Mouse (Mus musculus): ENCODE results near the gene Foxo3.

Foxo3 gene

DNA sequence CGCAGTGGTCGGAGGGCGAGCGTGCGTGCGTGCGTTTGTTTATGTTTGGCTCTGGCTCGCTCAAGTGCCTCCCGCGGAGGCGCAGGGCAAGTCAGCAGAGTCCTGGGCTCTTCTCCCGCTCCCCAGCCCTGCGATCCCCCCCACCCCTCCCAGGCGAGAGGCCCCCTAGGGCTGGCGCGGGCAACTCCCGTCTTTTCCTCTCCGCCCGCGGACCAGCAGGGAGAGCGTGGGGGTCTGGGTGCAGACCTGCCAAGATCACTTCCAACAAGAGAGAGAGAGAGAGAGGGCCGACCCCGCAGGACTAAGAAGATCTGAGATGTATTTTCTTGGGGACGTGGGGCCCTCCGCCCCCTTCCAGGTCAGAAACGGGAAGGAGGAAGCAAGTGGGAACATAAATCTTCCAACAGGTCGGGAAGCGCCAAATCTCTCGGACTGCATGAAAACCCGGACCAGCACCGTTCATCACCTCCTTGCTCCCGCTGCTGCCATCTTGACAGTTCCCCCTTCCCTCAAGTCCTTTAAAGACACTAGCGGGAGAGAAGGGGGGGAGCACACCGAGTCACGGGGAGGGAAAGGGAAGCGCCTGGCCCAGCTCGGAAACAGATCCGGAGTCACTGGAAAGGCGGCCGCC, 569 bp downstream of the Foxo3 start:
- DNase-seq (ENCODE audit: inconsistent age in 2 of 2, low spot score in 1 of 2): no peak

DNA sequence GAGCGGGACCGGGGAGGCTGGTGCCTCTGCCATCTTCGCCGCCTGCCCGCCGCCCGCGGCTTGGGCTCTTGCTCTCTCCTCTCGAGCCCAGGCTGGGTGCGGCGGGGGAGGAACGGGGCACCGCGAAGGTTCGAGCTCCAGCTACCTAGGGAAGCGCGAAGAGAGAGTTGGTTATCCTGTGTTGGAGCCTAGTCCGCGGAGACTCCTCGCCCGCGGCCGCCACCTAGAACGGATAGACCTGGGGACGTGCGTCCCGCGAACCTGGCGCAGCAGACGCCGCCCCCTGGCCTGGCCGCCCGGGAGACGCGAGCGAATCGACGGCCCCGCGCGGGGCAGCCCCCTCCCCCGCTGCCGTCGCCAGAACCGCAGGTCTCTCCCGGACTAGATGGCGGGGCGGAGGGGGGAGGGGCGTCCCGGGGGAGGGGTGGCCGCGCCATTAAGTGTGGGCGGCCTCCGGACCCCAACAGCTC, 1.1 kb downstream of the Foxo3 start:
- no peak for DNase-seq (ENCODE audit: inconsistent age in 2 of 2, low spot score in 1 of 2)

DNA sequence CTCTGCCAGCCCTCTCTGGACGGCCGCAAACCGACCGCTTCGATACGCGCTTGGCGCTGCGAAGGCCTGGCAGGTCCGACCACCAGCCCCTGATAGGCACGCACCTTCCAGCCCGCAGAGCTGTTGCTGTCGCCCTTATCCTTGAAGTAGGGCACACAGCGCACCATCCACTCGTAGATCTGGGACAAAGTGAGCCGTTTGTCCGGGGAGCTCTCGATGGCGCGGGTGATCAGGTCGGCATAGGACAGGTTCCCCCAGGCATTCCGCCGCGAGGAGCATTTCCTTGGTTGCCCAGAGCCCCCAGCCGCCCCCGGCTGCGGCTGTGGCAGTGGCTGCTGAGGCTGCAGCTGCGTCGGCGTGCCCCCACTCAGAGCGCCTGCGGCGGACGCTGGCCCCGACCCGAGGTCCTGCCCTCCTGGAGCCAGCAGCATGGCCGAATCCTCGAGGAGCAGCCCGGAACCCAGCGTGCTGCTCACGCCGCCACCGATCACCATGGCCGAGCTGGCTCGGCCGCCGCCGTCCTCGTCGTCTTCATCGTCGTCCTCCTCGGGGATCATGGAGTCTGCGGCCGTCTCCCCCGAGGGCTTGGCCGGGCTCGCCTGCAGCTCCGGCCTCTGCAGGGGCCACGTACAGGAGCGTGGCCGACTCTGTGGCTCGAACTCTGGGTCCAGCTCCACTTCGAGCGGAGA, 1.7 kb downstream of the Foxo3 start:
- DNase-seq (ENCODE audit: inconsistent age in 2 of 2, low spot score in 1 of 2): peak; percentile 72 to 91

DNA sequence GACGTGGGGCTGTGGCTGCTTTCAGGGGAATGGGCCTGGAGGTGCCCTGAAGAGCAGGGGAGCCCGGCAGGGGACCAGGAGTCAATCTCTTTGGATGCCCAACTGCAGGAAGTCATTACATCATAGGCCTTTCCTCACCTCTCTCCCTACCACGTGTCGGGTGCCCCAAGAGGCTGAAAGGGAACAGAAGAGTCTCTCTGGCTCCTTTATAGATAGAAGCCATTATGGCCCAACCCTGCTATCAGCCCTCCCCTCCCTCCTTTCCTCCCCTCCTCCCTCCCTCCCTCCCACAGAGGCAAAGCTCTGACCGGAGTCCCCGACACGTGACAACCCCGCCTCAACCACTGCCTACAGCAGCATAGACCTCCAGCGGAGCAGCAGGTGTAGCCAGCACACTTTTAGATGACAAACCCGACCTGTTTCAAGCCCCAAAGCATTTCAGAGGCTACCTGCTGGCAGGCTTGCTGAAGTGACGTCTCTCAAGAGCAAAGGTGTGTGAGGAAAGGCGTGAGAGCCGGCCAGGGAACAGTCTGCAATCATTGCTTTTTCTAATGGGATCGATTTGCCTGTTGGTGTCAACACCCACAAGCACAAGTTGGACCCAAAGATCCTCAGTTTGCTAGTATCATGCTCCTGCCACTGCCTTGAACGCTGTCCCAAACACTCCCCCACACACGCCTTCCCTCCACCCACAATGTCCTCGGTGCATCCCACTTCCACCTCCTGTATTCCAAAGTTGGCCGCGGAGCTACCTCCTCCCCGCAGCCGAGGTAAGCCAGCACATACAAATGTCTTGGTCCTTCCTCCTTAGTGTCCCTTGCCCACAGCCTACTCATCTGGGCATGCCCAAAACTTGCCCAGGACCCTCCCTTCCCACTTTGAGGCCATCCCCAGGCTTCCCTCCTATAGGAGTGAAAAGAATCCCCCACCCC, 2.5 kb downstream of the Foxo3 start:
- DNase-seq (ENCODE audit: inconsistent age in 2 of 2, low spot score in 1 of 2): peak; percentile 65 to 84

DNA sequence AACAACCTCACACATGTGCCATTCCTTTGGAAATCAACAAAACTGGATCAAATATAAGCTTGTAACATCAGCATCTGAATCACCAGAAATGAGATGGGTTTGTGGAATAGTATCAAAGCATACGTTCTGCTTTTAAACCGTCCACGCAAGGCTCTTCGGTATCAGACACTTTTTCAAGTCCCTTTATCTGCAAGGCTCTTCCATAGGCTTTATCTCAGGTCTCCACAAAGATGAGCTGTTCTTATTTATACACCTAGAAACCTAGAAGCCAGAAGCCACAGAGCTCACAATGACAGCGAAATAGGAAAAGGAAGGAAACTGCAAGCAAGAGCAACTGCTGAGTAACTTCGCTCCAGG, 3.2 kb downstream of the Foxo3 start:
- no peak for DNase-seq (ENCODE audit: inconsistent age in 2 of 2, low spot score in 1 of 2)

DNA sequence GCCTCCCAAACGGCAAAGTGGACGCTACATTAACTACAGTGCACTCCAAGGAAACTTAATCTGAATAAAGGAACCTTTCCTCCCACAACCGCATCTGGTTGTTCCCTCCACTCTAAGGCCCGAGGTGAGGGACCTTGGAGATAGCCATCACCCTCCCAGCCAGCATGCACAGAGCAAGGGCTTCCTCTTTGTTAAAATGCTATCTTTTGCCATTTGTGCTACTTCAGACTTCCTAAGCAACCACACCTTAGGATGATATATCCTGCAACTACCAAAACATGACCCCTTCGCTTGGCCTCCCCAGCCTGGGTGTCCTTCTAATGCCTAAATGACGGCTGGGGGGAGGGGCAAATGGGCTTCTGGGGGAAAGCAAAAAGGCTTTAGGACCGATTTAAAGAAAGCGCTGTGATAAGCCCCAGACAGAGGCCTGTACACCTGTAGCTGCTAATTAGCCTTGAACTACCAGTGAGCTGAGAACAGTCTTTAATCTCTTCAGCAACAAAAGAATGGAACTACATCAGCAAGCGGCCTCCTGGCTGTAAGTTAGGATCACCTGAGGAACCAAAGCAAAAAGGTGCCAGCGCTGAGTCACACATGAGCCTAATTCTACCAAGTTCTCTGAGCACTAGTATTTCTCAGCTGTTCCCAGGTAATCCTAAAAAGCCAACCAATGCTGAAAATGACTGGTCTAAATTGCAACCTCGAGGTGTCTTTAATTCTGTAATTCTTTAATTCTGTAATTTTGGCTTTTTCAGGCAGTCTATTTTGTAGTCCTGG, 4.9 kb downstream of the Foxo3 start:
- DNase-seq (ENCODE audit: inconsistent age in 2 of 2, low spot score in 1 of 2): peak in 1 of 2 experiments; percentile 43

DNA sequence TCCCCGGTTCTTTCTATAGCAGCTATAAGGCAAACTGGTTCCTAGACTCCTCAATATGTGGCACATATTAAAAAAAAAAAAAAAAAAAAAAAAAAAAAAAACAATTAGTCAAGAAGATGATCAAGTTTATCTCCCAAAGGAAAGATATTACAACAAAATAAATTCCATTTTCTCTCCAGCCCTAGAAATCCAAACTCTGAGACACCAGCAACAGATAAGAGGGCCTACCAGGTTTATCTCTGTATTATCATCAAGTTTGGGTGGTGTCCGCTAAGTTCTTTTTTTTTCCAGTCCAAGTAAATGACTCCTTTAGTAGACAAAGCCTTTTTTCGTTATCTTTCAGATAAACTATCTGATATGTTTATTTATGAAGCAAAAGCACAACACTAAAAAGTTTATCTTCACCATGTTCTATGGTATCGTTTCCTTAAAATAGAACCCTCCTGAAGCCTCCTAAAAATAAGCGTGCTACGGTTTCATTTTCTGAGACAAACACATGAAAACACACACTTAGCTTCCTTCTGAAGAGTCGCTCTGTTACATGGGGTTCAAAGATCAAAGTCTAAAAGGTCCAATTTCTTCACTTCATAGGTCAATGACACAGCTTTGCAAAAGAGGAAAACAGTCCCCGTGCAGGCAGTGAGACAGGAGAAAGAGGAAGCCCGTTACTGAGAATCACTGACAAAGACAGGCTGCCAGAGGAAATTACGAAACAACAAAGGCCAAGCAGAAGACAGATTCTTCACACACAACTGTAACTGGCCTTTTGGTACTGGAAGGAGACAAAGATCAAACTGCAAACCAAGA, 6.1 kb downstream of the Foxo3 start:
- peak; percentile 58 to 91 for DNase-seq (ENCODE audit: inconsistent age in 2 of 2, low spot score in 1 of 2)

DNA sequence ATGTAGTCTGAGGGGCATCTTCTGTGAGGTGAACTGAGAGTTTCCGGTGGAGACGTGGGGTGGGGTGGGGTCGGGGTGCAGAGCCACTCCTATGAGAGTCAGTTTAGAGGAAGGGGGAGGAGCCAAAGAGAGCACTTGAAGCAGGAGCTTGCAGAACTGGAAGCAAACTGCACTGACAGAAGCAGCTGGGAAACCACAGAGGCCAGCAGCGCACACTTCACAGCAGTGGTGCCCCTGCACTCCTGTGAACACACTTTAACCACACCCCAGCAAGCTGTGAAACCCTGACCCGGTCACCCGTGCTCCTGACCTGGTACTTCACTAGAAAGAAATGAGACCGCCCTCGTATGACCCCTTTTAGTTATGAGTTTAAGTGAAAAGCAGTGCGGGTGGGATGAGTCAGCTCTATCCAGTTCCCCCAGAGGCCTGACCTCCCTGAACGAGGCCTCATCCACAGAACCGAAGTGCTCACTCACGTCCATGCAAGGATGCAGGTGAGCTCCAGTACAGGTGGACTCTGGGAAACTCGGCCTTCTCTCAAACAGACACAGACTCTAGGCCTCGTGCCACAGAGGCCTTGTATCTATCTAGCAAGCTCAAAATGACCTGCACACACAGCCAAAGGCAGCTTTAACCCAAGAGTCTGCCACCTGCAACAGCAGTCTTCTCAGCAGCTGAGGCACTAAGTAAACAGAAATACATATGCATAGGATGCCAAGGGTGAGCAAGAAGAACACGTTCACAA, 7.1 kb downstream of the Foxo3 start:
- DNase-seq (ENCODE audit: inconsistent age in 2 of 2, low spot score in 1 of 2): peak in 1 of 2 experiments; percentile 75

DNA sequence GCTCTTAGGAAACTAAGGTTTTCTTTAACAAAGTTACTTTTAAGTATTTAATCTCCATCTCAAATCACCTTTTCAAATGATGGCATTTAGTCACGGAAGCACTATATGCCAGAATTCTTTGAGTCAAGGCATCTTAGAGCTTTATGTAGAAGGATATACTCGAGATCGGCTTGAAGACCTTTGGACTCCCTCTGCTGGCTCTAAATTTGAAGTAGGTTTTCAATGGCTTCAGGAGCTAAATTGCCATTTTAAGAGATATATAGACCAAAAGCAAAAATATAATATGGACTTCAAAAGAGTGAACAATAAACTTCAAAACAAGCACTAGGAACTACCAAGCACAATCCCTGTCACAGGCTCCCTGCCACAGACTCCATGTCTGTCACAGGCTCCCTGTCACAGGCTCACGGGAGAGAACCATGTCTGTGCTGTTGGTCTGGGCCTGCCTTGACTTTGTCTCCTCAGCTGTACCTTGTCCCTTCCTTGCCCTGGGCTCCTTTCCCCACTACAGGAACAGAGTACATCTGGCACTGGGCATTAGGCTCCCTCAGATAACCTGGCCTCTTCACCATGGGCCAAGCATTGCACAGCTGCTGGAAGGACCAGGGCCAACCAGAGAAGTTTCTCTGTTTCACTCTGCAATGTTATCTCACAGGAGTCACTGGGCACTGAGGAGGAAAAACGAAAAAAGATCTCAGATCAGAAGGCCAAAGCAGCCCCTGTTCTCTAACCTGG, 8.6 kb downstream of the Foxo3 start:
- peak in 1 of 2 experiments; percentile 64 for DNase-seq (ENCODE audit: inconsistent age in 2 of 2, low spot score in 1 of 2)

DNA sequence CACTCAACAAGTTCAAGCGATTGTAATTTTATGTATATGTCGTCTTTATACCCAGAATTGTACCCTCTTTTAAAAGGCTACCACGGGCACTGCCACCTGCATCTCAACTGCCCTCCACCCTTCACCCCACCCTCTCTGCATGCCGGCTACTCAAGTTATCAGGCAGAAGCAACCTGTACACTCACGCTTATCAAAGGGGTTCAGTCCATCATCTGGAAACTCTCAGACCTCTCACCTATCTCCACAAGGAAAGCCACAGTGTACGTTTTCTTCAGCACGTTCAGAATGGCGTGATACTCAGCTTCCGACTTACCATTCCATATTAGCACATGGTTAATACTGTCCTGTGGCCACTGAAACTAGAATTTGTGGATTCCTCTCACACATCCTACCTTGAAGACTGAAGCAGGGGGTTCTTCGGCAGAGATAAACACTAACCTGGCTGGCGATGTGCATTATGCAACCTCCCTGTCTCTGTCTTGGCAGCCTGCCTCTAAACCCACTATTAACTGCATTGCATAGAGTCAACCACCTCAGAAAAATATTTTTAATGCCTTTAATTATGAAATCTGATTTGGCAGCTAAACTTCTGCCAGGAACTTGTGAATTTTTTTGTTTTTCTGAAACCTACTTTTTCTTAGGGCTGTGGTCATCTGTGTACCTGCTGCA, 11.4 kb downstream of the Foxo3 start:
- DNase-seq (ENCODE audit: inconsistent age in 2 of 2, low spot score in 1 of 2): no peak

DNA sequence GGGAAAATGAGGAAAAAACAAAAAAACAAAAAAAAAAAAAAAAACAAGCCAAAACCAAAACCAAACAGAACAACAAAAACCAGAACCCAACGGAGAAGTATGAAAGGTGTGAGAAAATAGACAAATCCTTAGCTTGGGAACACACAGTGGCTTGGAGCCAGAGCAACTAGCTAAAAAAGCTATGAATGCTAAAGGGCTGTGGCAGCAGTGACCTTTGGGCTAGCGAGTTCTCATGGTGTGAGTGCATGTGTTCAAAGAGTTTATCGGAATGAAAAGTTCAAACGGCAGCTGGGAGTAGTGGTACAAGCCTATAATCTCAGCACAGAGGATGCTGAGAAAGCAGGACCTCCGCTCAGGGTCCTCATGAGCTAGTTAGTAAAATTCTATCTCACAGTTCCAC, 12.4 kb downstream of the Foxo3 start:
- peak in 1 of 2 experiments; percentile 58 for DNase-seq (ENCODE audit: inconsistent age in 2 of 2, low spot score in 1 of 2)

DNA sequence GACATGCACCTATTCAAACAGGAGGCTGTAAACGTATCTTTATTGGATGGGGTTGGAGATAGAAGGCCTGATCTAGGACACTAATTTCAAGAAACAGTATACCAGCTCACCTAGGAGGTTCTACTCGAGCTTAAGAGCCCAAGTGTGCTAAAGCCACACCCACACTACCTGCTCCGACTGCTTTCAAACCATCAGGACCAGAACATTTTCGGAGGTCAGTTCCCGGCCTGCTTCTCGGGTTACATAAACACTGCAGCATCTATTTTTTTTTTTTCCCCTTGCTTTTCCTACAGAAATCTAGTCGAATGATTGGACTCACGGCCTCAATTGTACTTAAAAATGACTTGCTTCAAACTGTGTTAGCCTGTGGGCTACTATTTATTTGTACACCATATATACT, 12.9 kb downstream of the Foxo3 start:
- no peak for DNase-seq (ENCODE audit: inconsistent age in 2 of 2, low spot score in 1 of 2)

DNA sequence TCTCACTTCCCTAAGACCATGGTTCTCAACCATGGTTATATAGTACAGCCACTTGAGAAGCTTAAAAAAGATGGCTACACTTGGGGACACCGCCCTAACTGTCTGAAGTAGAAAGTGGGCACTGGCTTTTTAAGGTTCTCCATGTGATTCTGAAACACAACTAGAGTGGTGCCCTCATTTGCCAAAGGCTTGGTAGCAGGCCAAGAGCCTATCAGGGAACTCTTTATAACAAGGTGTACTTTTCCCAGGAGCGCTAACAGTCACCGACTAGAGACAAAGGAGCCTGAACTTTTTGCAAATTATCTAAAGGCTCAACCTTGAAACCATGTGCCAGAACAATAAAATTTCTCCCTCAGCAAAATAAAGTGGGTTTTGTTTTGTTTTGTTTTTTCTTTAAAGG, 14.5 kb downstream of the Foxo3 start:
- no peak for DNase-seq (ENCODE audit: inconsistent age in 2 of 2, low spot score in 1 of 2)

DNA sequence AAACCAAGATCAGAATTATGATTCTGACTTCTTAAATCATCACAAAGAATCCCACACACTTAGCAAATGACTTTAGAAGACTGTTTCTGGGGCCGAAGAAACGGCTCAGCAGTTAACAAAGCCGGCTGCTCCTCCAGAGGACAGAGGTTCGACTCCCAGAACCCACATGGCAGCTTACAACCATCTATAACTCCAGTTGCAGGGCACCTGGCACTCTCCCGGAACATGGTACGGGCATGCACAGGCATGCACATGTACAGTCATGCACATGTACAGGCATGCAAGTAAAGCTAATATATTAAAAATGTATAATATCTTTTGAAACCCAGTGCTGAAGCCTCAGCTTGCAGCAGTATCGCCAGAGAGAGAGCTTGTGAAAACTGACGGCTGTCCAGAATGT, 15.5 kb downstream of the Foxo3 start:
- no peak for DNase-seq (ENCODE audit: inconsistent age in 2 of 2, low spot score in 1 of 2)

DNA sequence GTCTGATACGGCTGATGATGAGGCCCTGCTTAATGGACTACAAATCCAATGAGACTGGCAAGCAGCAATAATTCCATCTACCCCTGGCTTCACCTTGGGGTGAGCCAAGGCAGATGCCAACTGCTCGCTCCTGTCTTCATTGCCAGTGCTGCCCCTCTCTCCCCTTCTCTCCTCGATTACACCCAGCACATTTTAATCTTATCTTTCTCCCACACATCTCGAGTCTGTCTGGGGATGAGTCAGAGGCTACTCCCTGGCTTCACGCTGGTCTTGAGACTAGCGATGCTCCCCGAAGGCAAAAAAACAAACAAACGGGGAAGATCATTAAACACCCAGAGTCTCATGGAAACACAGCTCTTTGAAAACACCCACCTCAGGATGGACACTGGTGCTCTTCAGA, 16.0 kb downstream of the Foxo3 start:
- DNase-seq (ENCODE audit: inconsistent age in 2 of 2, low spot score in 1 of 2): peak in 1 of 2 experiments; percentile 58

DNA sequence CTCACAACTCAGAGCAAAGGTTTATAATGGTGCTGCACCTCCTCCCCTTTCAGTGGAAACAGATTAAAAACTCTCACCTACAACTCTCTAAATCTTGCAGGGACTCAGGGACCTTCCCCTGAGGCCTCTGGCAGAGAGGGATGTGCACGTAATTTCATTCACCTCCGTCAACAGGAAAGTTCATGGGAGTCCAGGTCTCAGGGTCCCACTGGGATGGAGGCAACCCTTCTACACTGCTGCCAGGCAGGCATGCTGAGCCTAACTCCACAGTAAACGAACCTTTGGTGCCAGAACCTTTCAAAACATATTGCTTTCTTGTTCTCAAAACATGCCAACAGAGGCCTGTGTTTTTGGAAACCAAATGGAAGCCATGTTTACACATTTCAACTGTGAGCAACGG, 17.0 kb downstream of the Foxo3 start:
- peak in 1 of 2 experiments; percentile 54 for DNase-seq (ENCODE audit: inconsistent age in 2 of 2, low spot score in 1 of 2)

DNA sequence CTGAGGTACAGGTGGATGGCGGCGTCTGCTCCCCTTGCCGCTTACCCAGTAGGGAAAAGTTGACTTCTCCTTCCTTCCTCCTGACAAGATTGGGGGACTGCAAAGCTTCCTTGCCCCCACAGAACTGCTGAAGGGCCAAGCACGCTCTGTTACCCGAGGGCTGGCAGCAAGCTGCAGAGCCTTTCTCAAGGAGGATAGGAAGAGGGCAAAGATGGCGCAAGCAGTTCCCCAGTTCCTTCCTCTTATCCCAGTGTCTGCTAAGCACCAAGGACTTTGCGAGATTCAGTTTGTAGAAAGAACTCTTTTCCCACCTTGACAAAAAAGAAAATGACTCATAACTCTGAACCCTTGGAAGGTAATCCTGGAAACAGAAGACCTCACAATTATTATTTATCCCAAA, 18.6 kb downstream of the Foxo3 start:
- no peak for DNase-seq (ENCODE audit: inconsistent age in 2 of 2, low spot score in 1 of 2)

DNA sequence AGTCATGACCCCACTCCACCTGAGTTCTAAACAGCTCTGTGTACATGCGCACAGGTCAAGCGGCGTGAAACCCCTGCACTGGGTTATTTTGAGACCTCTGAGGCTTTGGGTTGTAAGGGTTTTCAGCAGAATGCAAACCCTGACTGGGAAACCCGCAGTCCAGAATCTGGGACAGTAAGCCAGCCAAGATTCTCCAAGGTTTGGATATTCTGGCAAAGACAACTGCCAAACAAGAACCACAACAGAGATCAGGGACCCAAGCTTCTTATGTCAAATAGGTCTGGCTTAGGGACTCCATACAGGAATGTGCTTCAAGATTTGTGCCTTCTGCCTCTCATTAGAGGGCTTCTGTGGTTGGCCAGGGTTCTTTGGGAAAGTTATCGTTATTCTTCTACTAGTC, 21.8 kb downstream of the Foxo3 start:
- no peak for DNase-seq (ENCODE audit: inconsistent age in 2 of 2, low spot score in 1 of 2)

Data from adrenal gland, adult (tissue).